Mouse (Mus musculus): Measurements from ENCODE around the gene Fbxo42.

Gene Fbxo42

GRCm38 (mm10) chr4:141176328-141176838 lies 28.7 kb downstream of the Fbxo42 start:
- DNase-seq (ENCODE audit: low spot score), result no peak

GRCm38 (mm10) chr4:141178500-141178899 lies 30.8 kb downstream of the Fbxo42 start:
- DNase-seq (ENCODE audit: low spot score), result peak; percentile 11

GRCm38 (mm10) chr4:141180831-141181230 lies 33.1 kb downstream of the Fbxo42 start:
- no peak for DNase-seq (ENCODE audit: low spot score)

- no peak for DNase-seq (ENCODE audit: low spot score)
These were observed 34.3 kb downstream of the Fbxo42 start for GRCm38 (mm10) chr4:141181981-141182380.

GRCm38 (mm10) chr4:141183932-141184331 lies 36.2 kb downstream of the Fbxo42 start:
- no peak for DNase-seq (ENCODE audit: low spot score)

GRCm38 (mm10) chr4:141184426-141184825 lies 36.7 kb downstream of the Fbxo42 start:
- no peak for DNase-seq (ENCODE audit: low spot score)

- no peak for DNase-seq (ENCODE audit: low spot score)
These were observed 39.5 kb downstream of the Fbxo42 start for GRCm38 (mm10) chr4:141186923-141187836.

- no peak for DNase-seq (ENCODE audit: low spot score)
These were observed 43.6 kb downstream of the Fbxo42 start for GRCm38 (mm10) chr4:141191294-141191693.

GRCm38 (mm10) chr4:141194553-141194952 lies 46.8 kb downstream of the Fbxo42 start:
- no peak for DNase-seq (ENCODE audit: low spot score)

GRCm38 (mm10) chr4:141196981-141197685 lies 49.4 kb downstream of the Fbxo42 start:
- no peak for DNase-seq (ENCODE audit: low spot score)

- no peak for DNase-seq (ENCODE audit: low spot score)
These were observed 49.9 kb downstream of the Fbxo42 start for GRCm38 (mm10) chr4:141197686-141198035.

- DNase-seq (ENCODE audit: low spot score), result no peak
These were observed 53.2 kb downstream of the Fbxo42 start for GRCm38 (mm10) chr4:141200906-141201305.

GRCm38 (mm10) chr4:141202192-141202591 lies 54.5 kb downstream of the Fbxo42 start:
- DNase-seq (ENCODE audit: low spot score), result no peak

GRCm38 (mm10) chr4:141204580-141205061 lies 56.9 kb downstream of the Fbxo42 start:
- peak; percentile 71 for DNase-seq (ENCODE audit: low spot score)

- DNase-seq (ENCODE audit: low spot score), result no peak
These were observed 59.4 kb downstream of the Fbxo42 start for GRCm38 (mm10) chr4:141207081-141207480.

- DNase-seq (ENCODE audit: low spot score), result no peak
These were observed 63.0 kb downstream of the Fbxo42 start for GRCm38 (mm10) chr4:141210524-141211219.

GRCm38 (mm10) chr4:141211646-141212045 lies 63.9 kb downstream of the Fbxo42 start:
- no peak for DNase-seq (ENCODE audit: low spot score)

GRCm38 (mm10) chr4:141212892-141213291 lies 65.2 kb downstream of the Fbxo42 start:
- no peak for DNase-seq (ENCODE audit: low spot score)

GRCm38 (mm10) chr4:141213342-141213741 lies 65.6 kb downstream of the Fbxo42 start:
- peak; percentile 13 for DNase-seq (ENCODE audit: low spot score)

- DNase-seq (ENCODE audit: low spot score), result peak; percentile 98
These were observed 66.1 kb downstream of the Fbxo42 start, which contains the start of gene Rsg1 for GRCm38 (mm10) chr4:141213770-141214336. TSS of gene Rsg1 (plus strand) at chr4:141213956.

GRCm38 (mm10) chr4:141214337-141214851 lies 66.7 kb downstream of the Fbxo42 start:
- DNase-seq (ENCODE audit: low spot score), result peak; percentile 68

Data from retina, embryonic 14.5 days (tissue).